In genomic region chr7:30811757-30812290, GRCm38 (mm10) we compare ENCODE assay signal across 12 mouse cellular contexts. TPM values are rescaled to one million over a fixed set of nuclear protein-coding genes. Genes with fewer than 3 reads are reported as not detected.
A peak's percentile ranks its signal among the peaks of the same experiment; 100 is the strongest.
DNase-seq lines count a peak whose midpoint lies in the region; ATAC-seq and TF ChIP-seq lines count a peak whose summit lies in the region.
"Had no signal": no experiment of that assay in that cellular context is flagged by ENCODE, and none has a peak within 500 bp of the region (broad histone marks: within the 10 kb centered on the region; RNA-seq: fewer than 3 reads in every experiment).

No protein-coding gene starts in this region.

- no peaks in the 10 kb centered on the region for H3K36me3 ChIP-seq in kidney, postnatal 0 days (ENCODE audit: insufficient read depth, low read length)
- no peaks in the 10 kb centered on the region for H3K36me3 ChIP-seq in kidney, embryonic 14.5 days (ENCODE audit: control insufficient read depth, insufficient read depth, low read length)
- H3K36me3 ChIP-seq in hindbrain, embryonic 16.5 days (ENCODE audit: control insufficient read depth, insufficient read depth, low read length): no peaks in the 10 kb centered on the region
- H3K36me3 ChIP-seq: midbrain, embryonic 15.5 days had no signal

- TF ChIP-seq POLR2A in bone marrow macrophage, adult 2 months (IDR thresholded peaks at IDR 0.05; ENCODE audit: borderline replicate concordance, low read depth, low read length): no peak

- no peaks in the 10 kb centered on the region for H3K9me3 ChIP-seq in kidney, postnatal 0 days (replicated peaks; ENCODE audit: low read length)
- H3K9me3 ChIP-seq in kidney, embryonic 14.5 days (ENCODE audit: control insufficient read depth, low read length): no peaks in the 10 kb centered on the region
- H3K9me3 ChIP-seq in hindbrain, embryonic 16.5 days (ENCODE audit: control insufficient read depth, low read length): no peaks in the 10 kb centered on the region
- H3K9me3 ChIP-seq: midbrain, embryonic 15.5 days had no signal

- WGBS in kidney, postnatal 0 days: 44% methylated on average over 9 of the region's 9 CpGs
- 50% methylated on average over 9 of the region's 9 CpGs for WGBS in kidney, embryonic 14.5 days
- WGBS in hindbrain, embryonic 16.5 days: 57% methylated on average over 9 of the region's 9 CpGs

- no peak for ATAC-seq in kidney, postnatal 0 days (replicated peaks; ENCODE audit: low FRiP score, low read depth)
- peak; percentile 40 for ATAC-seq in monocyte, adult 5-6 weeks (replicated peaks; ENCODE audit: insufficient number of reproducible peaks, low FRiP score, low TSS enrichment, poor library complexity, severe bottlenecking)
- ATAC-seq in kidney, embryonic 14.5 days (ENCODE audit: low FRiP score, low TSS enrichment): no peak
- ATAC-seq in hindbrain, embryonic 16.5 days: no peak
- ATAC-seq: midbrain, embryonic 15.5 days had no signal

- no peak overlapping the region for H3K4me2 ChIP-seq in kidney, postnatal 0 days (ENCODE audit: low read length)
- no peak overlapping the region for H3K4me2 ChIP-seq in kidney, embryonic 14.5 days (replicated peaks; ENCODE audit: low read depth, low read length)
- H3K4me2 ChIP-seq in hindbrain, embryonic 16.5 days (ENCODE audit: low read length): no peak overlapping the region
- H3K4me2 ChIP-seq: midbrain, embryonic 15.5 days had no signal

- no peak overlapping the region for H3K27ac ChIP-seq in kidney, postnatal 0 days
- H3K27ac ChIP-seq in bone marrow macrophage, adult 2 months (ENCODE audit: insufficient read depth, low read depth, low read length): peak overlapping the region; percentile 97
- H3K27ac ChIP-seq in kidney, embryonic 14.5 days (ENCODE audit: low read depth, low read length): no peak overlapping the region
- no peak overlapping the region for H3K27ac ChIP-seq in hindbrain, embryonic 16.5 days (ENCODE audit: low read depth, low read length)
- H3K27ac ChIP-seq: midbrain, embryonic 15.5 days had no signal

- peak; percentile 6 for DNase-seq in kidney, postnatal 0 days (ENCODE audit: low spot score)
- DNase-seq in kidney, adult 8-10 months: no peak
- DNase-seq in liver: peak; percentile 31
- no peak for DNase-seq in gastrocnemius, postnatal 10 days
- DNase-seq: gastrocnemius, postnatal 36 days had no signal

- TF ChIP-seq CTCF in kidney, postnatal 0 days (IDR thresholded peaks at IDR 0.05; ENCODE audit: low read depth): no peak
- TF ChIP-seq CTCF in bone marrow macrophage, adult 2 months (IDR thresholded peaks at IDR 0.05; ENCODE audit: low read depth, low read length): no peak

- no peak overlapping the region for H3K4me3 ChIP-seq in kidney, postnatal 0 days (replicated peaks; ENCODE audit: low read depth, low read length)
- no peak overlapping the region for H3K4me3 ChIP-seq in bone marrow macrophage, adult 2 months (ENCODE audit: insufficient read depth, low read length)
- H3K4me3 ChIP-seq in kidney, embryonic 14.5 days (ENCODE audit: low read length): no peak overlapping the region
- H3K4me3 ChIP-seq in hindbrain, embryonic 16.5 days (ENCODE audit: low read length): no peak overlapping the region
- H3K4me3 ChIP-seq: midbrain, embryonic 15.5 days had no signal

- H3K27me3 ChIP-seq in kidney, postnatal 0 days (ENCODE audit: insufficient read depth, low read length): no peaks in the 10 kb centered on the region
- H3K27me3 ChIP-seq in kidney, embryonic 14.5 days (ENCODE audit: control insufficient read depth, insufficient read depth, low read length): no peaks in the 10 kb centered on the region
- H3K27me3 ChIP-seq in hindbrain, embryonic 16.5 days (replicated peaks; ENCODE audit: control insufficient read depth, insufficient read depth, low read length): no peaks in the 10 kb centered on the region
- H3K27me3 ChIP-seq: midbrain, embryonic 15.5 days had no signal

- no peaks in the 10 kb centered on the region for H3K4me1 ChIP-seq in kidney, postnatal 0 days (replicated peaks; ENCODE audit: insufficient read depth, low read length)
- peaks cover 24% of the 10 kb centered on the region for H3K4me1 ChIP-seq in bone marrow macrophage, adult 2 months (ENCODE audit: control insufficient read depth, insufficient read depth, low read length)
- no peaks in the 10 kb centered on the region for H3K4me1 ChIP-seq in kidney, embryonic 14.5 days (ENCODE audit: control insufficient read depth, insufficient read depth, low read length)
- H3K4me1 ChIP-seq in hindbrain, embryonic 16.5 days (ENCODE audit: control insufficient read depth, insufficient read depth, low read depth, low read length): no peaks in the 10 kb centered on the region
- H3K4me1 ChIP-seq: midbrain, embryonic 15.5 days had no signal

- H3K9ac ChIP-seq in kidney, postnatal 0 days (ENCODE audit: low read depth, low read length): no peak overlapping the region
- H3K9ac ChIP-seq in kidney, embryonic 14.5 days (ENCODE audit: low read depth, low read length): no peak overlapping the region
- no peak overlapping the region for H3K9ac ChIP-seq in hindbrain, embryonic 16.5 days (ENCODE audit: low read depth, low read length)
- H3K9ac ChIP-seq: midbrain, embryonic 15.5 days had no signal

RNA-seq across cellular contexts. Expression of gene Ffar2, which starts 11.8 kb away (rescaled TPM):
- polyA plus RNA-seq in kidney, postnatal 0 days (2015; fragmentation: Nextera tagmentation; extraction: Ambion mirVana): 0.06 and 0.16 TPM in 2 replicates
- polyA plus RNA-seq in bone marrow macrophage, adult 2 months (2012; ENCODE audit: insufficient read depth, insufficient read length, missing spikeins): not detected in 2 replicates
- 0.19 to 3.1 TPM (median 1.2 TPM) in 3 replicates for total RNA-seq in monocyte, adult 5-6 weeks (2017)
- 1 to 10 TPM in 1 of 2 experiments, under 1 TPM in 1; 0.56 to 1.2 TPM for total RNA-seq in gastrocnemius, postnatal 10 days (2021)
- 0.31 TPM in 1 of 2 replicates, not detected in the other for polyA plus RNA-seq in kidney, embryonic 14.5 days (2014; fragmentation: Nextera tagmentation; extraction: Ambion mirVana)
- polyA plus RNA-seq in hindbrain, embryonic 16.5 days (2015; fragmentation: Nextera tagmentation; extraction: Ambion mirVana): 0.10 and 0.25 TPM in 2 replicates
- polyA plus RNA-seq: limb, embryonic 11.5 days; midbrain, embryonic 15.5 days had no signal

RNA-seq across cellular contexts. Expression of gene Krtdap, which starts 24.1 kb away (rescaled TPM):
- polyA plus RNA-seq in kidney, postnatal 0 days (2015; fragmentation: Nextera tagmentation; extraction: Ambion mirVana): 1.4 and 3.4 TPM in 2 replicates
- polyA plus RNA-seq in bone marrow macrophage, adult 2 months (2012; ENCODE audit: insufficient read depth, insufficient read length, missing spikeins): not detected in 2 replicates
- total RNA-seq in monocyte, adult 5-6 weeks (2017): not detected in 3 replicates
- total RNA-seq in gastrocnemius, postnatal 10 days (2021): 1 to 10 TPM; 3.4 to 6.0 TPM
- not detected in 2 replicates for polyA plus RNA-seq in kidney, embryonic 14.5 days (2014; fragmentation: Nextera tagmentation; extraction: Ambion mirVana)
- polyA plus RNA-seq in hindbrain, embryonic 16.5 days (2015; fragmentation: Nextera tagmentation; extraction: Ambion mirVana): 0.38 TPM in 1 of 2 replicates, not detected in the other
- total RNA-seq: gastrocnemius, postnatal 36 days; heart, postnatal 25 days had no signal
- polyA plus RNA-seq: limb, embryonic 11.5 days had no signal

RNA-seq across cellular contexts. Expression of gene Ffar3, which starts 44.2 kb away (rescaled TPM):
- polyA plus RNA-seq in kidney, postnatal 0 days (2015; fragmentation: Nextera tagmentation; extraction: Ambion mirVana): 0.20 TPM in 1 of 2 replicates, not detected in the other
- polyA plus RNA-seq in bone marrow macrophage, adult 2 months (2012; ENCODE audit: insufficient read depth, insufficient read length, missing spikeins): not detected in 2 replicates
- total RNA-seq in monocyte, adult 5-6 weeks (2017): not detected in 3 replicates
- not detected for total RNA-seq in gastrocnemius, postnatal 10 days (2021)
- polyA plus RNA-seq in kidney, embryonic 14.5 days (2014; fragmentation: Nextera tagmentation; extraction: Ambion mirVana): not detected in 2 replicates
- polyA plus RNA-seq in hindbrain, embryonic 16.5 days (2015; fragmentation: Nextera tagmentation; extraction: Ambion mirVana): 0.09 and 0.21 TPM in 2 replicates
- total RNA-seq: gastrocnemius, postnatal 36 days; heart, postnatal 25 days had no signal
- polyA plus RNA-seq: midbrain, embryonic 15.5 days had no signal

RNA-seq across cellular contexts. Expression of gene Dmkn, which starts 48.3 kb away (rescaled TPM):
- 1.7 and 2.7 TPM in 2 replicates for polyA plus RNA-seq in kidney, postnatal 0 days (2015; fragmentation: Nextera tagmentation; extraction: Ambion mirVana)
- polyA plus RNA-seq in bone marrow macrophage, adult 2 months (2012; ENCODE audit: insufficient read depth, insufficient read length, missing spikeins): 1.7 and 3.6 TPM in 2 replicates
- total RNA-seq in monocyte, adult 5-6 weeks (2017): not detected in 3 replicates
- total RNA-seq in gastrocnemius, postnatal 10 days (2021): under 1 TPM in 1 of 2 experiments, not detected in 1; 0.33 TPM
- 0.74 and 0.95 TPM in 2 replicates for polyA plus RNA-seq in kidney, embryonic 14.5 days (2014; fragmentation: Nextera tagmentation; extraction: Ambion mirVana)
- polyA plus RNA-seq in hindbrain, embryonic 16.5 days (2015; fragmentation: Nextera tagmentation; extraction: Ambion mirVana): 1.8 and 2.2 TPM in 2 replicates
- polyA plus RNA-seq: limb, embryonic 11.5 days had no signal

RNA-seq across cellular contexts. Expression of gene Ffar1, which starts 49.5 kb away (rescaled TPM):
- 0.03 TPM in 1 of 2 replicates, not detected in the other for polyA plus RNA-seq in kidney, postnatal 0 days (2015; fragmentation: Nextera tagmentation; extraction: Ambion mirVana)
- not detected in 2 replicates for polyA plus RNA-seq in bone marrow macrophage, adult 2 months (2012; ENCODE audit: insufficient read depth, insufficient read length, missing spikeins)
- 0.10 to 1.5 TPM (median 0.32 TPM) in 3 replicates for total RNA-seq in monocyte, adult 5-6 weeks (2017)
- total RNA-seq in gastrocnemius, postnatal 10 days (2021): not detected
- not detected in 2 replicates for polyA plus RNA-seq in kidney, embryonic 14.5 days (2014; fragmentation: Nextera tagmentation; extraction: Ambion mirVana)
- polyA plus RNA-seq in hindbrain, embryonic 16.5 days (2015; fragmentation: Nextera tagmentation; extraction: Ambion mirVana): 0.06 TPM in 1 of 2 replicates, not detected in the other
- total RNA-seq: gastrocnemius, postnatal 36 days; heart, postnatal 25 days had no signal
- polyA plus RNA-seq: limb, embryonic 11.5 days; midbrain, embryonic 15.5 days had no signal

Comparison
In these comparisons a context has a peak if more than half of its experiments do, and no peak if none do; other contexts are left out.
1. DNase-seq: peak in kidney, postnatal 0 days (single experiment) and liver (single experiment); none in kidney, adult 8-10 months (0 of 2) and gastrocnemius, postnatal 10 days (single experiment).